Mouse (Mus musculus) frontal cortex, adult (tissue): ENCODE data around the gene Ptpn11.
"Not testable (repeated sequence)": the region's sequence is repeated elsewhere in the genome, so short reads cannot be mapped to it uniquely, and the experiment has no call there.

Experiments
- ATAC-seq: cut with Nextera tagmentation; 2 replicates; pipeline ENCODE4 v1.9.2; 2017; ENCODE audit warnings: mild to moderate bottlenecking, moderate library complexity, mixed read lengths; ENCODE audit not compliant: low TSS enrichment

Gene Ptpn11

DNA sequence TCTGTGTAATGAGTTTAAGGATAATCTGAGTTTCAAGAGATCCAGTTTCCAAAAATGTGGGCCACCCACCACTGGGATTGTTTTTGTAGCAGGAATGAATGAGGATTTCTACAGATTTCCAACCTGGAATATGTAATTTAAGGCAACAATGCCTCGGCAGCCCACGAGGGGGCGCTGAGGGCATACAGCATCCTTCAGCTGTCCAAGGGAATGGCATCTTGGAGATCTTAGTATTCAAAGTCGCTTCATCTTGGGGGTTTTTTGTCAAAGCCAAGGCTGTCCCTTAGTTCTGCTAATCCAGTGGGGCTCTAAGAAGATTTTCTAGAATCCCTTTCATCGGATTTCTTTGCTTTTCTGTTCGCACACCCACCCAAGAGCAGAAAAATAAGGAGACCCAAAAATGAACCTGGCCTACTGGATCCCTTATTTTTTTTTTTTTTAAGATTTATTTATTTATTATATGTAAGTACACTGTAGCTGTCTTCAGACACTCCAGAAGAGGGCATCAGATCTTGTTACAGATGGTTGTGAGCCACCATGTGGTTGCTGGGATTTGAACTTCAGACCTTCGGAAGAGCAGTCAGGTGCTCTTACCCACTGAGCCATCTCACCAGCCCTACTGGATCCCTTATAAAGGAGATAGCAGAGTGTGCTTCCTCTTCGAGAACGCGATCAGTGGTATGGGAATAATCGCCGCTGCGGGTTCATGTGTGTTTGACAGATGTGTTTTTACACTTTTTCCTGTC is 24.4 kb upstream of the Ptpn11 start:
- ATAC-seq = no peak

DNA sequence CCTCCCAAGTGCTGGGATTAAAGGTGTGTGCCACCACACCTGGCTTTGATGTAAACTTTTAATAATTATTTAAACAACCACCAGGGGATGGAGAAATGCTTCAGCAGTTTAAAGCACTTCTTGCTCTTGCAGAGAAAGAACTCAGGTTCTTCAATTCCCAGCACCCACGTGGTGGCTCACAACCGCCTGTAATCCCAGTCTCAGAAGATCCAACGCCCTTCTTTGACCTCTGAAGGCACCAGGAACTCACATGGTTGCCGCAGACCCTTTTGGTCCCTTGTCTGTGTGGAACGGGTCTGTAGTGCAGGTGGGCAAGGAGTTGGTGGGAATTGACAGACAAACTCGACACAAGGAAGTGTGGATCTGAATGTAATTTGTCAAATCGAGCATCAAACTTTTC is 23.5 kb upstream of the Ptpn11 start:
- ATAC-seq = no peak

DNA sequence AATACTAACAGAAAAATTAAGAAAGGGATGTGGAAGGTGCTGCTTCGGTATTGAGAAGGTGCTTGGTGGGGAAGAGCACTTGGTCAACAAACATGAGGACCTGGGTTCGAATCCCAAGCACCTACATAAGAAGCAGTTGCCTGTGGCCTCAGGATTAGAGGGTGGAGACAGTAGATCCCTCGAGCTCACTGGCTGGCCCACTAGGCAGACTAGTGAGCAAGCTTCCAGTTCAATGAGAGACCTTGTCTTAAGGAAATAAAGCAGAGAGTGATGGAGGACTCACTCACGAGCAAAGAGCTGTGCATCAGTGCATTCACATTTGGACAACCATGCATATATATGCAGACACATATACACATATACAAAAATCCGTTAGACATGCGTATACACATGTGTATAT is 20.9 kb upstream of the Ptpn11 start:
- no peak for ATAC-seq

DNA sequence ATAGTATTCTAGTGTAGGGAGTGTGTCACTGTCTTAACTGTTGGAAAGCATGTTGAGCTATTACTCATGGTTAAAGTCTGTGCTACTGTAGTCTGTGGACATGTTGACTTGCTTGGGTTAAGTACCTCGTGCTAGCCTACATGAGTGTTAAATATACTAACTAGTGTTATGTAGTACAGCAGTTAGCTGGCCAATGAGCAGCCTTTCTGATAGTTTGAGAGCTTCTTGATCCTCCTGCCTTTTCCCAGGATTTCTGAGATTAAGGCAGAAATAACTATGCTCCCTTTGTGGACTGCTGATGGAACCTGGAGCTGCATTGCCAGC is 19.4 kb upstream of the Ptpn11 start:
- ATAC-seq = no peak

DNA sequence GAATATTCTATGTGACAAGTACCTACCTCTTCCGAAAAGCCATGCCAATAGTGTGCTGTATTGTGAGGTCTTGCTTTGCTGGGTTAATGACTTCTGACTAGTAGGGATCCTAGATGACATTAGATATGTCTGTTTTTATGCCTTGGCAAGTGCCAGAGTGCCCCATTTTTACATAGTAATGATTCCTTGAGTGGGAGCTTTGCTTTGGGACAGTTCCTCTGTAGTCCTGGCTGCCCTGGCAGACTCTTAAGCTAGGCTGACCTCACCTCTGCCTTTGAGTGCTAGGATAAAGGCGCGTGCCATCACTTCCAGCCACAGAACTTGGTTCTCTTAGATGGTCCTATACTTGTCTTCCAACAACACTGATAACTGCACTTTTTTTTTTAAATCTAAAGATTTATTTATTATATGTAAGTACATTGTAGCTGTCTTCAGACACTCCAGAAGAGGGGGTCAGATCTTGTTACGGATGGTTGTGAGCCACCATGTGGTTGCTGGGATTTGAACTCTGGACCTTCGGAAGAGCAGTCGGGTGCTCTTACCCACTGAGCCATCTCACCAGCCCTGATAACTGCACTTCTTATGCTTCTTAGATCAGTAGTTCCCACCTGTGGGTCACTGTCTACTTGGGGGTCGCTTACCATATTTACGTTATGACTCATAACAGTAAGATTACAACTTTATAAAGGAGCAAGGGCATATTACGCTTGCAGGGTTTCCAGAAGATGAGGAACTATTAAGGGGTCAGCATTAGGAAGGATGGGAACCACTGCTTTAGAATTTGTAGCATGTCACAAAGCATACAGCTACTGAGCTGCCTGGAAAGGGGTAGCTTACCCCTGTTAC is 18.8 kb upstream of the Ptpn11 start:
- no peak for ATAC-seq

DNA sequence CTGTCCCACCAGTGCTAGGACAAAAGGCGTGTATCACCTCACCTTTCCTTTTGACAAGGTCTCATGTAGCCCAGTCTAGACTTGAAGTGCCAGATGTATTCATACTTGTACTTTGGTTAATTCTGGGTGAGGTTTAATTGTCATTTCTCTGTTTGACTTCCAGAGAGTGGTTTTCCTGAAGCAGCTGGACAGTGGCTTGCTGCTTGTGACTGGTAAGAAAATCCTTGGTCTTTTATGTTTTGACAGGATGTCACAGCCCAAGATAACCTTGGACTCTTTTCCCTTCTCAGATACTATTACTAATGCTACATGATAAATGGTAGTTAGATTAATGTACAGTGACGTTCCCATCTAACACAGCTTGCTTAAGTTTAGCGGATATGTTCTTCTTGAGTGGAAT is 15.8 kb upstream of the Ptpn11 start:
- no peak for ATAC-seq

DNA sequence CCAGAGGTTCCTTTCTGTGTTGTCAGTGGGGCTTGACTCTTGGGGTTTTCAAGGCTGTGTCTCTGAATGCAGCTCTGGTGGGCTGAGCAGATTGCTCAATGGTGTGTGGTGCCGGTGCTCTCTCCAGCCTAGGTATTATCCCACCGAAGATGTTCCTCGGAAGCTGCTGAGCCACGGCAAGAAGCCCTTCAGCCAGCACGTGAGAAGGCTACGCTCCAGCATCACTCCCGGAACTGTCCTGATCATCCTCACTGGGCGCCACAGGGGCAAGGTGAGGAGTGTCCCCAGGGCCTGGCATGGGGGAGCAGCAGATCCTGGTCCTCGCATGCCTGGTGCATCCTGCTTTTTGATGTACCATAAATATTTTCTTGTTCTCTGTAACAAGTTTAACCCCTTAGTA is 15.3 kb upstream of the Ptpn11 start:
- ATAC-seq = no peak

DNA sequence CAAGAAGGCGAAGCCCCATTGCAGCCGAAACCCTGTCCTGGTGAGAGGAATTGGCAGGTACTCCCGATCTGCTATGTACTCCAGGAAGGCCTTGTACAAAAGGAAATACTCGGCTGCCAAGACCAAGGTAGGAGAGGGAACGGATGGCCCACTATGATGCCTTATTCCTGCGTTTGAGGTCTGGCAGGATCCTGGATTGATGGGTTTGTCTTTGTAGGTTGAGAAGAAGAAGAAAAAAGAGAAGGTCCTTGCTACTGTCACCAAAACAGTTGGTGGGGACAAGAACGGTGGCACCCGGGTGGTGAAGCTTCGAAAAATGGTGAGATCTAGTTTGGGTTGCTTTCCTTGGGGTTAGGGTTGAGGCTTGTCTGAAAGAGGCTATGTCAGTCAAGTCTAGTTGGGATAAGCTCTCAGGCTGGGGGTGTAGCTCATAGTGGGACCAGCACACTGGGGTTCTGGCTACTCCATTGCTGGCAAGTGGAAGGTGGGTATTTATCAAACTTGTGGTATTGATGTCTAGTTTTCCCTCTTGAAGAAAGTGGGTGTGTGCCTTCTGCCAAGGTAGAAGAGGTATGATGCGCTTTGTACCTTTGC is 14.4 kb upstream of the Ptpn11 start:
- ATAC-seq = not testable (repeated sequence)

DNA sequence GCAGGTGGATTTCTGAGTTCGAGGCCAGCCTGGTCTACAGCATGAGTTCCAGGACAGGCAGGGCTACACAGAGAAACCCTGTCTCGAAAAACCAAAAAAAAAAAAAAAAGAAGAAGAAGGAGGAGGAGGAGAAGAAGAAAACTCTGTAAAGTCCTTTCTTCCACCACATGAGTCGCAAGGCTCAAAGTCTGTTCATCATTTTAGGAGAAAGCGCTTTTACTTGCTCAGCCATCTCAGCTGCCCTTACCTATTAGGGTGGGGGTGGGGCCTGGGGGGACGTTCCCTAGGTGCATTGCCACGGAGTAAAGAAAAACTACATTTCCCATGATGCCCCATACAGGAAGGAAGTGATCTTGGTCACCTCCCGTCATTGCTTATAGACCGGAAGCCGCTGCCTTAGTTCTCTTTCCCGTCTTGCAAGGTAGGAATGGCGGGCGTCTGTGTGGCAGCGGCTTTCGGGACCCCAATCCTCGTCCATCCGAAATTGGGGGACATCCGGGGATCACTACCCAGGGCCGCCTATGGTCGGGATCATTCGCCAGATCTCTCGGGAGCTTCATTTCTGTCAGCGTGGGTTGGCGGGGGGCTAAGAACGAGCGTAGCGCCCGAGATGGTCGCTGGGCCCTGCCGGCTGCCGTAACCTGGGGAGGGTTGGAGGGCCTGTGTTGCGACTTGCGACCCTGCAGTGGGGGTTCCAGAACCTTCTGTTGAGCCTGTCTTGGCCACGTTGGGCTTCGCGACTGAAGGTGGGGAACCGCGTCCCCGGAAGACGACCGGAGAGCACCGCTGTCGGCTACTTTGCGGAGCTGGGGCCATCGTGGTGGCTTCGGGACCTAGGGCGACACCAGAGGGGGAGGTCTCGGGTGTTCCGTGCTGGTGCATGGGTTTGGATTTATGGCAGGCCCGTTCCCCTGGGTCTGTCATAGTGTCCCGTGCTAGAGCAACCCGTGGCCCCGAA is 13.2 kb upstream of the Ptpn11 start, which contains the start of gene Rpl6:
Rpl6 (plus strand) TSS at position 350 of the 958 bp plus-strand sequence.
- peak; percentile 99 for ATAC-seq

DNA sequence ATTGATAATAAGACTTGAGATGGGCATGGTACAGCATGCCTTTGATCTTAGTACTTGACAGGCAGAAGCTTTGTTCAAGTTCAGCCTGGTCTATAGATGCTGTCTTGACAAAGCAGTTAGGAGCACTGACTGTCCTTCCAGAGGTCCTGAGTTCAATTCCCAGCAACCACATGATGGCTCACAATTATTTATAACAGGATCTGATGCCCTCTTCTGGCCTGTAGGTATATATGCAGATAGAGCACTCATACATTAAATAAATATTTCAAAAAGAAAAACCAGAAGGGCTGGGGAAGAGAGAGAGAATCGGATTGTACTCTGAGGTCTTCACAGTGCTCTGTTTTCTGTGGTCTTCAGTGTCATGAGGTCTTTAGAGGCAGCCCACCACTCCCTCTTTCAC is 11.3 kb upstream of the Ptpn11 start:
- no peak for ATAC-seq

DNA sequence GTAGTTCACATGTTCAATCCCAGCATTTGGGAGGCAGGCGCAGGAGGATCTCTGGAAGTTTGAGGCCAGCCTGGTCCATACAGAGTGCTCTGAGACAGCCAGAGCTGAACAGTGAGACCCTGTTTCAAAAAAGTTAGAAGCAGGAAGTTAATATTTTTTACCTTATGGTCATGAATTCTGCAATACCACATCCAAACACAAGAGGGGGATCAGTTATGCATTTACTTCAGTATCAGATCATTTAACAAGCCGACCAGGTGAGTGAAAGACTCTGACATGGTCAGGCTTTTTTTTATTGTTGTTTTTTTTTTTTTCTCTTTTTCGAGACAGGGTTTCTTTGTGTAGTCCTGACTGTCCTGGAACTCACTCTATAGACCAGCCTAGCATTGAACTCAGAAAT is 10.5 kb upstream of the Ptpn11 start:
- no peak for ATAC-seq

DNA sequence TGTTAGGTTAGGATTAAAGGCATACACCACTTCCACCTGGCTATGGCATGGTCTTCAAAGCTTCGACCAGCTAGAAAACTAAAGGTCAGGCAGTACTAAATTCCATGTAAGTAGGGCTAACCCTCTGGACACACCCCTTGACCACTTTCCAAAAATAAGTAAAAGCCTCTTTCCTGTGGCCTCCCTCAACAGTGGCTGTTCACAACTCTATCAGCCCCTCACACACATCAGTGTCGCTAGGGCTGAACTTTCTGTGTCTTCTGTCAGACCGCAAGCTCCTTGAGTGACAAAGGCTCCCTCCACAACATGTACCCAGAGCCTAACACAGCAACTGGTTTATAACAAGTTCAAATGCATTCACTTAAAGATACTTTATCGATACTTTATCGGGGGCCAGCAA is 7.2 kb upstream of the Ptpn11 start:
- ATAC-seq = no peak

DNA sequence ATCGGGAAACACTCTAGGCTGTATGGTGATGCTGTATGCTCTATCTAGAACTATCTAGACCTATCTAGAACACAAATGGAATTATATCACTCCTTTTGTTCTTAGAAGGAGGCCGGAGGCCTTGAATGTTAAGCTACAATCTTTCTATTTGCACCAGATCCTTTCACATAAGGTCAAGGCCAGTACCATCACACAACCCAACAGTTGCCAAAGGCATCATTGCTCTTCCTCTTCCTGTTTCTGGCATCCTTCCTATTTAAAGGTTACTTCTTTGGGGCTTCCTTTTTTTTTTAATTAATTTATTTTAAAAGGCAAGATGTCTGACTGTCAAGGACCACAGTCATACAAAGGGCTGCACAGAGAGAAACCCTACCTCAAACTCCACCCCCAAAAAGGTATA is 6.1 kb upstream of the Ptpn11 start:
- ATAC-seq = no peak

DNA sequence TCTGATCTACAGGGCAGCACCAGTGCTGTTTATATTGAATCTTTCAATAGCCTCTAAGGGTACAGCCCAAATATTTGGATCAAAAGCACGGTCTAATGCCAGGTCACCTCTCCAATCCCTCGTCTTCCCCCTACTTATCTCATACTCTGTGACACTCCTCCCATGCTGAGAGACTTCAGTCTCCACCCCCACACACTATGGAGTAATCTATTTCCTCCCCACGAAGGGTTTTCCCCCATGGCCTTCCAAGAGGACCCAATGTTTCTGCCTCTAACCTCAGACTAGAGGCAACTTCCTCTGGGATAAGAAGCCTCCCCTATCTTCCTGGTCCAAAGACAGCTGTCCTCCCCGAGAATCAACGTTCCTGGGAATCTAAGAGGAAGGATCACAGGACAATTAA is 5.6 kb upstream of the Ptpn11 start:
- ATAC-seq = no peak

DNA sequence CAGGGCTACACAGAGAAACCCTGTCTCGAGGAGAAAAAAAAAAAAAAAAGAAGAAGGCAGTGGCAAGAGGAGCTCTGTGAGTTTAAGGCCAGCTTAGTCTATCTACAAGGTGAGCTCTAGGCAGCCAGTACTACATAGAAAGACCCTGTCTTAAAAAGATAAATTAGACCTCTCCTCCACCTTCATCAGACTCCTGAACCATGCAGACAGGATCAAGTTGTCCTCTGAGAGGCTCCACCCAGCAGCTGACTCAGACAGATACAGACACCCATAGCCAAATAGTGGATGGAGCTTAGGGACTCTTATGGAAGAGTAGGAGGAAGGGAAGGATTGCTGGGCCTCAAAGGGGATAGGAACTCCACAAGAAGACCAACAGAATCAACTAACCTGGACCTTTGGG is 3.0 kb upstream of the Ptpn11 start:
- no peak for ATAC-seq

DNA sequence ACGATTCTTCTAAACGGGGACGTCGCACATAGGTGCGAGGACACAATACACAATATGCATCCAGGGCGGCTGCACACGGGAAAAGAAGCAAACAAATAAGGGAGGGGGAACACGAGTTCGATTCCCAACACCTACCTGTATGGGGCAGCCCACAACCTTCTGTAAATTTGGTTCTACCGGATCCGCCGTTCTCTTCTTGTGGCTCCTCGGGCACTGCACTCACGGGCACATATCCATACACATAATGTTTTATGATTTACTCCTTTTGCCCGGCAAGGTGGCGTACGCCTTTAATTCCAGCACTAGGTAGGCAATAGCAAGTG is 348 bp upstream of the Ptpn11 start:
- peak; percentile 17; the same call in 1 of the 2 replicates for ATAC-seq

DNA sequence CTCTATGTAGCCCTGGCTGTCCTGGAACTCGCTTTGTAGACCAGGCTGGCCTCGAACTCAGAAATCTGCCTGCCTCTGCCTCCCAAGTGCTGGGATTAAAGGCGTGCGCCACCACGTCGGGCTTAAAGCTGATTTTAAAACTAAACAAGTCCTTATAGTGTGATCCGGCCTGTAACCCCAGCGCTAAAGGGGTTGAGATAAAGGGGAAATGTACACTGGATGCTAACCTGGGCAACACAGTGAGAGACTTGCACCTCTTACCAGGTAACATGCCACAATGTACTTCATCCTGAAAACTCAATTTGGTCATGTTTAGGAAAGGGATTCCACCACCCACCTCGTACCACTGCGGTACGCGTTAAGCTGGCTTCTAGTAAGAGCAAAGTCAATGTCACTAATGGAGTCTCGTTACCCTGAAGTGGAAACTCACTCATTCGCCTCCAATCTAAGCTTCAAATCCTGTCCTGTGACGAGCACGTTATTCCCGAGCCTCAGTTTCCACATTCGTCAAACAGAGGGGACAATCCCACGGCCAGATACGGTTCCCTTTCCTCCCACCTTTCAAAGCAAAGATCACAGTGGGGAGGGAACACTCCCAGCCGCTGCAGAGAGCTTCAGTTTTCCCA is 874 bp downstream of the Ptpn11 start:
- peak; percentile 27; the same call in 1 of the 2 replicates for ATAC-seq

DNA sequence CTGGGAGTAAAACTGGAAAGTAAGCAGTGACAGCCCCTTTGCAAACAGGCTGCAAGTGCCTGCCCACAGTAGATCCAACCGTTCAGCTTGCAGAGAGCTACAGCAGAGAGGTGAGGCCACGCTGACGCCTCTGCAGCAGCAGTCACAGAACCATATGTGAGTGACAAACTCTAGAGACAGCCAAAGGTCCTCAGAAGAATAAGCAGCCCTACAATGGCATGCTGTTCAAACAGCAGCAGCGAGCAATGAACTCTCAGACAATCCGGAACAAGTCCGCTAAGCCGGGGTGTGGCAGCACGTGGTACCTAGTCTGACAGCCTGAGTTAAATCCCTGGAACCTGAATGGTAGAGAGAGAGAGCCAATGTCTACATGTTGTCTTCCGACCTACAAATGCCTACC is 2.0 kb downstream of the Ptpn11 start:
- ATAC-seq = no peak

DNA sequence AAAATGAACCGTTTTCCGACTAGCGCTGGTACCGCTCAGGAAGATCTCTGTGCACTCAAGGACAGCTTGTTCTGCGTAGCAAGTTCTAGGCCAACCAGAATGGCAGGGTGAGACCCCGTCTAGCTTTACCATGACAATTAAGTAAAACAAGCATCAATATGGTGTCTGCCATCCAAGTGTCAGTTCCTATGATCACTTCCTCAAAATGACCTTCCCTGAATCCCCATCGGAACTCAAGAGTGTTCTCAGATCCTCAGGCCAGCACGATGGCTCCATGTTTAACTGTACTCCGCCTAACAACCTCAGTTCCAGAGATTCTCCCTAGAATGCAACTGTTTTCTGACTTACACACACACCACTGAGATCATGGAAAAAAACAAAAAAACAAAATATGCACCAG is 2.9 kb downstream of the Ptpn11 start:
- no peak for ATAC-seq

DNA sequence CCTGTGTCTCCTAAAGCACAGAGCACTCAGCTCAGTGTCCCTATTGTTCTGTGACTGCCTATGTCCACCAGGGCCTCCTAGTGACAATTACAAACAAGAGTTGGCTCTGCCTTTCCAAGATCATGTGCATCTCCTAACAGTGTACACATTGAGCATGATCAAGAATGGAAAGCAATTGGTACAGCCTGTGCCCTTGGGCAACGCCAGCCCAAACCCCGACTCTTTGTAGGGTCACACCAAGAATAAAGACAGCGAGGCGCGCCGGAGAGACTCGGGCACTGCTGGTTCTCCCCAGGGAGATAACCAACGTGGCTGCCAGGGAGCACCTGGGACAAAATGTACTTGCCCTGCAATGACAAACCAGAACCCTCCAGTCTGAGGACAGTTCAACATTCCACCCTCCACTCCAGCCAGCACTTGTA is 3.6 kb downstream of the Ptpn11 start:
- ATAC-seq = no peak

DNA sequence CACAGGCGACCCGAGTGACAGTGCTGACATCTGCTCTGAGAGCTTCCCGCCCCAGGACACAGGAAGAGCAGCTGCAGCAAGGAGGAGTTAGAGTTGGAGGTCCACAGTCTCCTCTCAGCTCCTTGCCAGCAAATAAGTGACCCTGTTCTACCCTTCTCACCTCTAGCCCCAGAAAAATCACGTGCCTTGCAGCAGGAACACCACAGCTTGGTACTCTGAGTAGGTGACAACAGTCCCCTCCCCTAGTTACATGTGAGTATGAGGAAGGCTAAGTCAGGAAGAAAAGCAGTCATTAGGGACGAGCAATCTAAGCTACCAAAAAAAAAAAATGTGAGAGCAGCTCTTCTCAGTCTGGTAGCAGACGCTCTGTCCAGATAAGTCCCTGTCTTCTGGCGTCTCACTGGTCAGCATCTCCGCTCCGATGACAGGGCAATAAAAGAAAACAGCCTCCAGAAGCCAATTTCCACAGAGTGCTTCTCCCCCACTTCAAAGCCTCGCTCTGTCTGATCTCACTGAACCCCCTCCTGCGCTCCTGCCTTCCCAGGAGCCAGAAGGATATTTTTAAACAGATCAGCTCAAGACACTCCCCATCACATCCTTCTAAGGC is 6.1 kb downstream of the Ptpn11 start:
- ATAC-seq = 0 out of 2 replicates have a peak, but pooled peaks have one; percentile 29
